Mouse (Mus musculus) CH12.LX (cell line): ENCODE measurements around the gene Olfr354. TPM values are rescaled to one million over a fixed set of nuclear protein-coding genes. Genes with fewer than 3 reads are reported as not detected.

Experiments
- DNase-seq: peaks from one replicate; pipeline ENCODE4 v3.0.0-alpha.2; 2013; ENCODE audit errors: extremely low read depth
- H3K27ac ChIP-seq: 2 replicates; pipeline ENCODE4 v1.5.1; 2012; ENCODE audit warnings: low read depth, mild to moderate bottlenecking, control low read depth, moderate library complexity; ENCODE audit not compliant: insufficient read depth
- H3K27me3 ChIP-seq: replicated peaks from 2 replicates; pipeline ENCODE3; 2012; ENCODE audit warnings: inconsistent platforms
- H3K36me3 ChIP-seq, 2 experiments: replicated peaks in 1 of 2; 2 replicates each; pipeline versions ENCODE3 to v1.6.1; 2012; ENCODE audit warnings: inconsistent platforms in 1 of 2, low read length in 1 of 2, mild to moderate bottlenecking in 1 of 2, mixed read lengths in 1 of 2, moderate library complexity in 1 of 2; ENCODE audit not compliant: control insufficient read depth in 1 of 2, insufficient read depth in 1 of 2
- H3K4me1 ChIP-seq, 2 experiments: 2 replicates each; pipeline ENCODE4 v1.6.1; 2012; ENCODE audit warnings: inconsistent platforms in 1 of 2, moderate library complexity in 1 of 2; ENCODE audit not compliant: insufficient read depth in 2 of 2, control insufficient read depth in 1 of 2
- H3K4me2 ChIP-seq: 2 replicates; pipeline ENCODE4 v1.6.1; 2012; ENCODE audit warnings: low read depth, mild to moderate bottlenecking, control low read depth; ENCODE audit not compliant: poor library complexity, insufficient read depth, severe bottlenecking
- H3K4me3 ChIP-seq, 3 experiments: fragments of 150-350 bp in 1 of 3; sonication (generic) in 1 of 3; replicated peaks in 1 of 3; 2 replicates each; pipeline versions ENCODE3 to v1.5.1; 2011 to 2012; ENCODE audit warnings: low read depth in 2 of 3, low read length in 2 of 3, mild to moderate bottlenecking in 2 of 3, moderate library complexity in 2 of 3, control low read depth in 1 of 3, improper control_type of control experiment in 1 of 3, inconsistent platforms in 1 of 3, mixed read lengths in 1 of 3; ENCODE audit not compliant: poor library complexity in 1 of 3
- H3K79me2 ChIP-seq: replicated peaks from 2 replicates; pipeline ENCODE4 v1.6.1; 2012; ENCODE audit warnings: mild to moderate bottlenecking, moderate library complexity; ENCODE audit not compliant: control insufficient read depth, poor library complexity, insufficient read depth, severe bottlenecking; ENCODE audit errors: extremely low read depth
- H3K9ac ChIP-seq: 2 replicates; pipeline ENCODE4 v1.6.1; 2012; ENCODE audit warnings: low read depth, mild to moderate bottlenecking, control low read depth, moderate library complexity; ENCODE audit not compliant: insufficient read depth
- H3K9me3 ChIP-seq: replicated peaks from 2 replicates; pipeline ENCODE3; 2012; ENCODE audit warnings: low read length, inconsistent platforms, mixed read lengths
- BHLHE40 ChIP-seq: IDR thresholded peaks from 2 replicates; pipeline ENCODE4 v1.6.1; 2011; ENCODE audit warnings: mild to moderate bottlenecking, low read depth, low read length, improper control_type of control experiment
- CHD1 ChIP-seq: IDR thresholded peaks from 2 replicates; pipeline ENCODE4 v1.6.1; 2012; ENCODE audit warnings: low read depth, low read length, improper control_type of control experiment, inconsistent platforms
- CTCF ChIP-seq, 2 experiments: IDR thresholded peaks in 1 of 2; conservative IDR thresholded peaks in 1 of 2; 2 replicates each; pipeline ENCODE4 v1.5.1; 2011 to 2012; ENCODE audit warnings: low read depth in 2 of 2, low read length in 2 of 2, improper control_type of control experiment in 1 of 2, inconsistent platforms in 1 of 2, mild to moderate bottlenecking in 1 of 2, moderate library complexity in 1 of 2
- E2F4 ChIP-seq: IDR thresholded peaks from 2 replicates; pipeline ENCODE4 v1.6.1; 2011; ENCODE audit warnings: low read depth, low read length, improper control_type of control experiment; ENCODE audit not compliant: insufficient replicate concordance
- ELF1 ChIP-seq: IDR thresholded peaks from 2 replicates; pipeline ENCODE4 v1.6.1; 2014; ENCODE audit warnings: low read depth, mild to moderate bottlenecking, inconsistent platforms, low read length, improper control_type of control experiment
- GABPA ChIP-seq: IDR thresholded peaks from 2 replicates; pipeline ENCODE4 v1.6.1; 2012; ENCODE audit warnings: low read depth, low read length, improper control_type of control experiment, inconsistent platforms; ENCODE audit not compliant: insufficient replicate concordance
- HCFC1 ChIP-seq: IDR thresholded peaks from 2 replicates; pipeline ENCODE4 v1.6.1; 2012; ENCODE audit warnings: low read depth, mild to moderate bottlenecking, inconsistent platforms, low read length, improper control_type of control experiment
- IRF4 ChIP-seq: IDR thresholded peaks from 2 replicates; pipeline ENCODE4 v1.6.1; 2014; ENCODE audit warnings: low read depth, mild to moderate bottlenecking, inconsistent platforms, low read length, improper control_type of control experiment
- JUN ChIP-seq: IDR thresholded peaks from 2 replicates; pipeline ENCODE4 v1.6.1; 2011; ENCODE audit warnings: low read depth, mild to moderate bottlenecking, low read length, improper control_type of control experiment, moderate library complexity; ENCODE audit not compliant: insufficient read depth
- MAFK ChIP-seq: IDR thresholded peaks from 2 replicates; pipeline ENCODE4 v1.6.1; 2011; ENCODE audit warnings: low read length, improper control_type of control experiment; ENCODE audit not compliant: insufficient replicate concordance
- MAZ ChIP-seq: IDR thresholded peaks from 2 replicates; pipeline ENCODE4 v1.6.1; 2012; ENCODE audit warnings: low read depth, mild to moderate bottlenecking, inconsistent platforms, low read length, improper control_type of control experiment, moderate library complexity
- MXI1 ChIP-seq: IDR thresholded peaks from 2 replicates; pipeline ENCODE4 v1.6.1; 2011; ENCODE audit warnings: mild to moderate bottlenecking, low read depth, low read length, improper control_type of control experiment
- NRF1 ChIP-seq: IDR thresholded peaks from 2 replicates; pipeline ENCODE4 v1.6.1; 2014; ENCODE audit warnings: low read depth, mild to moderate bottlenecking, inconsistent platforms, low read length, improper control_type of control experiment, moderate library complexity
- POLR2A ChIP-seq: IDR thresholded peaks from 2 replicates; pipeline ENCODE4 v1.6.1; 2011; ENCODE audit warnings: low read depth, mild to moderate bottlenecking, improper control_type of control experiment, low read length
- POLR2AphosphoS2 ChIP-seq: IDR thresholded peaks from 2 replicates; pipeline ENCODE4 v1.6.1; 2011; ENCODE audit warnings: low read depth, low read length, improper control_type of control experiment
- TBP ChIP-seq: conservative IDR thresholded peaks from 2 replicates; pipeline ENCODE4 v1.6.1; 2011; ENCODE audit warnings: low read depth, low read length, improper control_type of control experiment
- TCF12 ChIP-seq: IDR thresholded peaks from 2 replicates; pipeline ENCODE4 v1.6.1; 2014; ENCODE audit warnings: low read depth, mild to moderate bottlenecking, inconsistent platforms, low read length, improper control_type of control experiment
- USF1 ChIP-seq: IDR thresholded peaks from 2 replicates; pipeline ENCODE4 v1.6.1; 2014; ENCODE audit warnings: low read depth, mild to moderate bottlenecking, inconsistent platforms, low read length, improper control_type of control experiment
- ZMIZ1 ChIP-seq: IDR thresholded peaks from 2 replicates; pipeline ENCODE4 v1.6.1; 2012; ENCODE audit warnings: low read depth, mild to moderate bottlenecking, inconsistent platforms, low read length, improper control_type of control experiment
- ZNF384 ChIP-seq: IDR thresholded peaks from 2 replicates; pipeline ENCODE4 v1.6.1; 2012; ENCODE audit warnings: low read depth, low read length, improper control_type of control experiment, inconsistent platforms
- dilution Hi-C: fragments of 300-500 bp; cut with MboI; formaldehyde crosslinking; loops from 2 replicates; pipeline ENCODE4 v1.14.3; 2020; ENCODE audit warnings: low sequenced_read_pairs; ENCODE audit not compliant: extremely low pct_unique_long_range_greater_than_20kb, extremely low pct_ligation_motif_present
- in situ Hi-C: fragments of 300-500 bp; cut with MboI; formaldehyde crosslinking; loops from 3 replicates; pipeline ENCODE4 v1.14.3; 2019; ENCODE audit warnings: low sequenced_read_pairs, low pct_ligation_motif_present, low pct_unique_long_range_greater_than_20kb, mixed read lengths
- polyA plus RNA-seq: library from polyadenylated mRNA; unstranded; fragments of >175 nt; gene quantifications from 2 replicates; pipeline ENCODE4 v1.2.1, GENCODE M21; 2012; ENCODE audit warnings: low read depth; ENCODE audit not compliant: insufficient read length
- total RNA-seq, 2 experiments: library from RNA; depleted of rRNA; stranded (reverse); fragments of 300-350 nt in 1 of 2; fragments of >200 nt in 1 of 2; gene quantifications; 2 replicates each; pipeline ENCODE4 v1.2.3; 2012 to 2014

Gene Olfr354
- not detected in 2 replicates for total RNA-seq (2012; rRNA removed)
- total RNA-seq (2014; rRNA removed) = not detected in 2 replicates
- polyA plus RNA-seq = not detected in 2 replicates

GRCm38 (mm10) chr2:36905380-36905779 is at the start of gene Olfr354:
Gene Olfr354, plus strand, starts transcription at chr2:36905680.
- Histone ChIP-seq H3K36me3 (no peaks in the 10 kb centered on the region), H3K27ac (no peak within 1 kb of the TSS), H3K4me1 (no peaks in the 10 kb centered on the region), H3K27me3 (peaks cover 50% of the 10 kb centered on the region), H3K79me2 (no peaks in the 10 kb centered on the region), H3K9ac (no peak within 1 kb of the TSS), H3K9me3 (no peaks in the 10 kb centered on the region), H3K4me2 (no peak within 1 kb of the TSS), H3K4me3 (no peak within 1 kb of the TSS)
- in situ Hi-C loops = no loop called here
- DNase-seq = no peak
- TF ChIP-seq NRF1 (no peak), POLR2AphosphoS2 (no peak)
- dilution Hi-C loops = no loop called here

- H3K79me2 ChIP-seq = no peaks in the 10 kb centered on the region
- H3K36me3 ChIP-seq = no peaks in the 10 kb centered on the region
- dilution Hi-C loops = no loop called here
- H3K27me3 ChIP-seq = peaks cover 35% of the 10 kb centered on the region
- no peak within 1 kb of the TSS for H3K27ac ChIP-seq
- TF ChIP-seq CTCF (conservative IDR thresholded peaks at IDR 0.05 in 1 of 2, IDR thresholded peaks at IDR 0.05 in 1 of 2; ENCODE audit: low read depth in 2 of 2, low read length in 2 of 2) (no peak), CHD1 (no peak), ELF1 (no peak), JUN (no peak), POLR2AphosphoS2 (no peak), MAFK (no peak), TCF12 (no peak), MXI1 (no peak), BHLHE40 (no peak), TBP (no peak), ZNF384 (no peak), IRF4 (no peak), GABPA (no peak), USF1 (no peak), POLR2A (no peak), ZMIZ1 (no peak), MAZ (no peak), HCFC1 (no peak), E2F4 (no peak)
- no peaks in the 10 kb centered on the region for H3K9me3 ChIP-seq
- no peak within 1 kb of the TSS for H3K4me3 ChIP-seq
- no peak within 1 kb of the TSS for H3K9ac ChIP-seq
- DNase-seq = no peak
- H3K4me2 ChIP-seq = no peak within 1 kb of the TSS
- no peaks in the 10 kb centered on the region for H3K4me1 ChIP-seq
- in situ Hi-C loops = no loop called here
Measured at GRCm38 (mm10) chr2:36862560-36862959, 42.9 kb upstream of the Olfr354 start, which contains the start of gene Olfr351. Gene Olfr351, minus strand, starts transcription at chr2:36862660.
